Mouse (Mus musculus): ENCODE results near the gene Rab3gap2. TPM values are rescaled to one million over a fixed set of nuclear protein-coding genes. Genes with fewer than 3 reads are reported as not detected.
"Not testable (repeated sequence)": the region's sequence is repeated elsewhere in the genome, so short reads cannot be mapped to it uniquely, and the experiment has no call there.

The Rab3gap2 gene
- polyA plus RNA-seq, 1 experiment from 2014 or later, result 31.5 TPM

DNA sequence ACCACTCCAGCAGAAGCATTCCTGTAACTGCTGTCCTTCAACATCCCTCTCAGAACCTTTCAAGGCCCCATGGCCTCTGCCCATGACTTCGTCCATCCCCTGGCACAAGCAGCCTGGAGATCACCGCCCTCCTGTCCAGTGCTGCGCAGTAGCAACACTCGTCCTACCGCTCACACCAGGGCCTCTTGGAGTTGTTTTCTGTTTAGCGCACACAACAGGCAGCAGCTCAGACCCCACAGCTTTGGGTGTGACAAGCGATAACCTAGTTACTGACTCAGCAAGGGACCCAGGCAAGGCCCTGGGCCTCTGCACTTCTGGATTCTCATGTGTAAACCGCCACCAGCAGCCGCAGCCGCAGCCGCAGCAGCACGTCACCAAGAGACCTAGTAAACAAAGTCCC lies 102.9 kb downstream of the Rab3gap2 start:
- H3K4me1 ChIP-seq (ENCODE audit: control insufficient read depth, insufficient read depth, low read length), result no peaks in the 10 kb centered on the region
- H3K36me3 ChIP-seq (ENCODE audit: control insufficient read depth, insufficient read depth, low read length), result peaks cover 5% of the 10 kb centered on the region; the same call in 1 of the 2 replicates
- no peak overlapping the region for H3K4me2 ChIP-seq (ENCODE audit: low read depth, low read length)
- H3K27ac ChIP-seq (ENCODE audit: low read depth, low read length), result no peak overlapping the region
- no peaks in the 10 kb centered on the region for H3K9me3 ChIP-seq (ENCODE audit: control insufficient read depth, low read length)
- H3K27me3 ChIP-seq (ENCODE audit: control insufficient read depth, insufficient read depth, low read length), result no peaks in the 10 kb centered on the region
- no peak overlapping the region for H3K4me3 ChIP-seq (ENCODE audit: low read depth, low read length)
- no peak overlapping the region for H3K9ac ChIP-seq (replicated peaks; ENCODE audit: low read depth, low read length)
- 98% methylated on average over 12 of the region's 12 CpGs for WGBS
- ATAC-seq (ENCODE audit: low read depth), result no peak

DNA sequence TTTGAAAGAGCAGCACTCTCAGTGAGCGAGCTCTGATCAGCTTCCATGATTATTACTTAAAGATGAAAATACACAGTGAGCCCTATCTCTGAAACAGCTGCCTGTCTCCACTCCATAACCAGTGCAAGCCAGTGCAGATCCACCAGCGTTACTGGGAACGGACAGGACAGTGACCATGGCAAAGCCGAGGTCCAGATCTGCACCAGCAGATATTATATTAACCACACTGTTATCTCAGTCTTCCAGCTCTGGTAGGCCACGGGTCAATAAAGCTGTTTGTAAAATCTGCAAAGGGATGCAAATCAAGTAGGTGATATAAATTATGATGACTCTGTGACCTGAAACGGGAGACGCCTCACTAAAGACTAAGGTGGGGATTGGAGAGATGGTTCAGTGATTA lies 103.7 kb downstream of the Rab3gap2 start:
- Histone ChIP-seq H3K4me2 (ENCODE audit: low read depth, low read length) (no peak overlapping the region), H3K27me3 (ENCODE audit: control insufficient read depth, insufficient read depth, low read length) (no peaks in the 10 kb centered on the region), H3K4me3 (ENCODE audit: low read depth, low read length) (no peak overlapping the region), H3K36me3 (ENCODE audit: control insufficient read depth, insufficient read depth, low read length) (peaks cover 9% of the 10 kb centered on the region; the same call in 1 of the 2 replicates), H3K9ac (replicated peaks; ENCODE audit: low read depth, low read length) (no peak overlapping the region), H3K9me3 (ENCODE audit: control insufficient read depth, low read length) (no peaks in the 10 kb centered on the region), H3K27ac (ENCODE audit: low read depth, low read length) (no peak overlapping the region), H3K4me1 (ENCODE audit: control insufficient read depth, insufficient read depth, low read length) (no peaks in the 10 kb centered on the region)
- 91% methylated on average over 7 of the region's 7 CpGs for WGBS
- no peak for ATAC-seq (ENCODE audit: low read depth)

DNA sequence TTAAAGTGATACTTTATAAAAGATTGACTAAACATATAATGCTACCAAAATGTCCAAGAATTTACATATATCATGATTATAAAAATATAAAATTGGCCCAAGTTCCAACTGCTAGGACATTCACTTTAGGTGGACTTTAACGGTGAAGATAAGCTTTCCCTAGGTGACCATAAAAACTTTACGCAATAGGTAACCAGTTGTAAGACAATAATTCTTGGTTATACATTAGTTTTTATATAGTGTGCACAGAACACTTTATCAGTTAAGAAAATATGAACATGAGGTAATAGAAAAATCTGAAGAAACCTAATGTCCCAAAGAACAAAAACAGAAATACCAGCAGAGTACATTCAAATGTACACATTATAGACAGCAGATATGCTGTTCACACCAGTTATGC lies 104.4 kb downstream of the Rab3gap2 start:
- H3K9me3 ChIP-seq (ENCODE audit: control insufficient read depth, low read length), result no peaks in the 10 kb centered on the region
- H3K36me3 ChIP-seq (ENCODE audit: control insufficient read depth, insufficient read depth, low read length), result peaks cover 14% of the 10 kb centered on the region
- no peak overlapping the region for H3K4me2 ChIP-seq (ENCODE audit: low read depth, low read length)
- H3K27ac ChIP-seq (ENCODE audit: low read depth, low read length), result no peak overlapping the region
- no peaks in the 10 kb centered on the region for H3K27me3 ChIP-seq (ENCODE audit: control insufficient read depth, insufficient read depth, low read length)
- 97% methylated on average over 2 of the region's 2 CpGs for WGBS
- H3K4me1 ChIP-seq (ENCODE audit: control insufficient read depth, insufficient read depth, low read length), result no peaks in the 10 kb centered on the region
- no peak overlapping the region for H3K9ac ChIP-seq (replicated peaks; ENCODE audit: low read depth, low read length)
- no peak for ATAC-seq (ENCODE audit: low read depth)
- H3K4me3 ChIP-seq (ENCODE audit: low read depth, low read length), result no peak overlapping the region

DNA sequence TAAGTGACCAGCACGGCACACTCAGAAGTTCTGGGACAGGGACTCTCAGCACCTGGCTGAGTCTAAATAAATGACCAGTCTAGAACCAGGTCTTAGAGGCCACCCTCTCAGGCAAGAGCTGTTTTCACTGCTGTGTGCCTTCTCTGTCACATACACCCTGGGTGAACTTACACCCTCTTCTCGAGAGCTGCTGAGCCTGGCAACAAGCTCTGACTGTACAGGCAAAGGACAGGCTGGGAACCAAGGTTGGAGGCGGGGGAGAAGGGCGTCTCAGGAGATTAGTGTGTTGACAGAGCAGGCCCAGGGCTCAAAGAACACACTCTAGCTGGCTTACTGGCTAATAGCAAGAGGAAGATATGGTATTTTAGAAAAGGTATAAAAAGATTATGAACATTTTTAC lies 105.0 kb downstream of the Rab3gap2 start:
- H3K27me3 ChIP-seq (ENCODE audit: control insufficient read depth, insufficient read depth, low read length), result no peaks in the 10 kb centered on the region
- 87% methylated on average over 4 of the region's 4 CpGs for WGBS
- H3K4me1 ChIP-seq (ENCODE audit: control insufficient read depth, insufficient read depth, low read length), result no peaks in the 10 kb centered on the region
- peaks cover 20% of the 10 kb centered on the region for H3K36me3 ChIP-seq (ENCODE audit: control insufficient read depth, insufficient read depth, low read length)
- no peak overlapping the region for H3K27ac ChIP-seq (ENCODE audit: low read depth, low read length)
- no peak overlapping the region for H3K4me3 ChIP-seq (ENCODE audit: low read depth, low read length)
- no peak for ATAC-seq (ENCODE audit: low read depth)
- H3K9me3 ChIP-seq (ENCODE audit: control insufficient read depth, low read length), result no peaks in the 10 kb centered on the region
- no peak overlapping the region for H3K4me2 ChIP-seq (ENCODE audit: low read depth, low read length)
- H3K9ac ChIP-seq (replicated peaks; ENCODE audit: low read depth, low read length), result no peak overlapping the region

DNA sequence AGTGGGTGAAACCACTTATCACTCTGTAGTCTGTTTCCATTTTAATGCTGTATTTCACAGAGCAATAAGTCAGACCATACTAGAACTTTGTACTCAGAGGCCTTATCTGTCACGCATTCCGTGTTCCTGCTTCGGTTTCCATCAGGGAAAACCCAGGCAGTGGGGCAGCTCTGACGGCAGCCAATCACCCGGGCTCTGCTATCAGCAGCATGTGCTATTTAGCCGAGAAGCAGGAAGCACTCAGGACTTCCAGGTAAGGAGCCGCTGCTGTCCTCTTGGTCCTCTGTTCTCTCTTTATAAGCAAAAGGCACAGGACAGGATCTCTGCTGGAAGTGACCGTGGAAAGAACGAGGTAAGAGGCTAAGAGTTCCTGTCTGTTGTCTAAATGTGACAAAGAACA lies 108.0 kb downstream of the Rab3gap2 start:
- H3K27ac ChIP-seq (ENCODE audit: low read depth, low read length), result no peak overlapping the region
- H3K9me3 ChIP-seq (ENCODE audit: control insufficient read depth, low read length), result no peaks in the 10 kb centered on the region
- 93% methylated on average over 9 of the region's 9 CpGs for WGBS
- no peak overlapping the region for H3K9ac ChIP-seq (replicated peaks; ENCODE audit: low read depth, low read length)
- no peak overlapping the region for H3K4me3 ChIP-seq (ENCODE audit: low read depth, low read length)
- H3K4me2 ChIP-seq (ENCODE audit: low read depth, low read length), result no peak overlapping the region
- peaks cover 32% of the 10 kb centered on the region for H3K36me3 ChIP-seq (ENCODE audit: control insufficient read depth, insufficient read depth, low read length)
- H3K27me3 ChIP-seq (ENCODE audit: control insufficient read depth, insufficient read depth, low read length), result no peaks in the 10 kb centered on the region
- ATAC-seq (ENCODE audit: low read depth), result no peak
- no peaks in the 10 kb centered on the region for H3K4me1 ChIP-seq (ENCODE audit: control insufficient read depth, insufficient read depth, low read length)

DNA sequence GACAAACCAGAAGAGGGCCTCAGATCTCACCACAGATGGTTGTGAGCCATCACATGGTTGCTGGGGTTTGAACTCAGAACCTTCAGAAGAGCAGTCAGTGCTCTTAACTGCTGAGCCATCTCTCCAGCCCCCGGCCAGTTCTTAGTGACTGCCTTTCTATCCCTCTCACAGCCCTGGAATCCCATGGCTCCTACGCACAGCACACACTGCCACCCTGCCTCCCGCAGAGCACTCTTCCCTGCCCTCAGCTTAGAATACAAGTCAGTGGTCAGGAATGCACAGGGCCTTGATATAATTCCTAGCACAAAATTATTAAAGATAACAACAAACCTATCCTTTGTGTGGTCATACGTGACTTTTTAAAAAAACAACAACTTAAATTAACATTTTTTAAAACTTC lies 110.6 kb downstream of the Rab3gap2 start:
- H3K27me3 ChIP-seq (ENCODE audit: control insufficient read depth, insufficient read depth, low read length), result no peaks in the 10 kb centered on the region
- H3K4me1 ChIP-seq (ENCODE audit: control insufficient read depth, insufficient read depth, low read length), result no peaks in the 10 kb centered on the region
- no peak for ATAC-seq (ENCODE audit: low read depth)
- H3K4me2 ChIP-seq (ENCODE audit: low read depth, low read length), result no peak overlapping the region
- no peak overlapping the region for H3K9ac ChIP-seq (replicated peaks; ENCODE audit: low read depth, low read length)
- no peak overlapping the region for H3K4me3 ChIP-seq (ENCODE audit: low read depth, low read length)
- WGBS, result 96% methylated on average over 4 of the region's 4 CpGs
- H3K27ac ChIP-seq (ENCODE audit: low read depth, low read length), result no peak overlapping the region
- H3K36me3 ChIP-seq (ENCODE audit: control insufficient read depth, insufficient read depth, low read length), result peaks cover 40% of the 10 kb centered on the region
- no peaks in the 10 kb centered on the region for H3K9me3 ChIP-seq (ENCODE audit: control insufficient read depth, low read length)

DNA sequence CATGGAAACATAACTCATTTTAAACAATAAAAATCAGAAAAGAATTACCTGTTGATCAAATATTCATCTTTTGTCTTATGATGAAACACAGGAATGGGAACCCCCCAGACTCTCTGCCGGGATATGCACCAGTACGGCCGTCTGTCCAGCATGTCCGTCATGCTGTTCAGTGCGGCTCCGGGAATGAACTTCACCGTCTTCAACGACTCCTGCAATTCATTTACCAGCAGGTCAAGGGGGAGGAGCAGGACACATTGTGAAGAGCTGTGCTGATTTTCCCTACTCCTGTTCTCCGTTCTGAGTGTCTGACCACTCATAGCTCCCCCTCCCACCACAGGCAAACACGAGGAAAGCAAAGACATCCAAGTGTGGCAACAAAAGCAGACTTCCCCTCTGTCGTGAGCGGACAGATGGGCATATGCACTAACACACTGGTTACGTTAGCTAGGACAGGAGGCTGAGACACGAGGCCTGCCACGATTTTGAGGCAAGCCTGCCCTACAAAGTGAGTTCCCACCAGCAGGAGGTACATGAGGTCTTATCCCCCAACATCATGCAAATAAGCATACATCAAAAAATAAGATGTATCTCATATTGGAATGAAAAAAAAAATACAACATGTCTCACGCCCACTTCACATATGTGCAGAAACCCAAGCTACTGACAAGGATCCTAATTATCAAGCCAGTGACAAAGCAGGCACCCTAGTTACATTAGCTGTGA lies 112.1 kb downstream of the Rab3gap2 start:
- no peak for ATAC-seq (ENCODE audit: low read depth)
- no peak overlapping the region for H3K4me2 ChIP-seq (ENCODE audit: low read depth, low read length)
- no peaks in the 10 kb centered on the region for H3K4me1 ChIP-seq (ENCODE audit: control insufficient read depth, insufficient read depth, low read length)
- no peak overlapping the region for H3K9ac ChIP-seq (replicated peaks; ENCODE audit: low read depth, low read length)
- H3K9me3 ChIP-seq (ENCODE audit: control insufficient read depth, low read length), result no peaks in the 10 kb centered on the region
- H3K36me3 ChIP-seq (ENCODE audit: control insufficient read depth, insufficient read depth, low read length), result peaks cover 47% of the 10 kb centered on the region
- H3K27ac ChIP-seq (ENCODE audit: low read depth, low read length), result no peak overlapping the region
- no peaks in the 10 kb centered on the region for H3K27me3 ChIP-seq (ENCODE audit: control insufficient read depth, insufficient read depth, low read length)
- 87% methylated on average over 16 of the region's 16 CpGs for WGBS
- H3K4me3 ChIP-seq (ENCODE audit: low read depth, low read length), result no peak overlapping the region

DNA sequence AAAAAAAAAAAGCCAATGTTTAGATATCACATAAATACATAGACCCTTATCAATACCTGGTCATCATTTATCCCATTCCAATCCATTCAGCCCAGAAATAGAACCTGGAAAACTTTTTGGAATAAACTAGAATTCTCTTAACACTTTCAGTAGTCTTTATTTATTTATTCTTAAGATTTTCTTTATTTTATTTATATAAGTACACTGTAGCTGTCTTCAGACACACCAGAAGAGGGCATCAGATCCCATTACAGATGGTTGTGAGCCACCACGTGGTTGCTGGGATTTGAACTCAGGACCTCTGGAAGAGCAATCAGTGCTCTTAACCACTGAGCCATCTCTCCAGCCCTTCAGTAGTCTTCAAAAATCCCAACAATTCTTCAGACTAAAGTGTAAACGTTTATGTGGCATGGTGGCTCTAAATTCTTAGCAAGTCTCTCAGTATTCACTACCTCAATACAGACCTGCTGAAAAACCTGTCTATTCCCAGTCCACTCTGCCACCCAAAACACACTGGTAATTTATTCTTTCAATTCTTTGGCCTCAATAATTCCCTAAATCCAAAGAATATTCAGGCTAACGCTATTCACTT lies 123.9 kb downstream of the Rab3gap2 start:
- peaks cover 11% of the 10 kb centered on the region for H3K4me1 ChIP-seq (ENCODE audit: control insufficient read depth, insufficient read depth, low read length)
- ATAC-seq (ENCODE audit: low read depth); H3K27ac ChIP-seq (ENCODE audit: low read depth, low read length); H3K9ac ChIP-seq (replicated peaks; ENCODE audit: low read depth, low read length); H3K27me3 ChIP-seq (ENCODE audit: control insufficient read depth, insufficient read depth, low read length); H3K9me3 ChIP-seq (ENCODE audit: control insufficient read depth, low read length): not testable (repeated sequence)
- peak overlapping the region; percentile 75; the same call in 1 of the 2 replicates for H3K4me2 ChIP-seq (ENCODE audit: low read depth, low read length)
- H3K36me3 ChIP-seq (ENCODE audit: control insufficient read depth, insufficient read depth, low read length), result peaks cover 21% of the 10 kb centered on the region
- 59% methylated on average over 3 of the region's 3 CpGs for WGBS
- peak overlapping the region; percentile 81; the same call in 1 of the 2 replicates for H3K4me3 ChIP-seq (ENCODE audit: low read depth, low read length)

DNA sequence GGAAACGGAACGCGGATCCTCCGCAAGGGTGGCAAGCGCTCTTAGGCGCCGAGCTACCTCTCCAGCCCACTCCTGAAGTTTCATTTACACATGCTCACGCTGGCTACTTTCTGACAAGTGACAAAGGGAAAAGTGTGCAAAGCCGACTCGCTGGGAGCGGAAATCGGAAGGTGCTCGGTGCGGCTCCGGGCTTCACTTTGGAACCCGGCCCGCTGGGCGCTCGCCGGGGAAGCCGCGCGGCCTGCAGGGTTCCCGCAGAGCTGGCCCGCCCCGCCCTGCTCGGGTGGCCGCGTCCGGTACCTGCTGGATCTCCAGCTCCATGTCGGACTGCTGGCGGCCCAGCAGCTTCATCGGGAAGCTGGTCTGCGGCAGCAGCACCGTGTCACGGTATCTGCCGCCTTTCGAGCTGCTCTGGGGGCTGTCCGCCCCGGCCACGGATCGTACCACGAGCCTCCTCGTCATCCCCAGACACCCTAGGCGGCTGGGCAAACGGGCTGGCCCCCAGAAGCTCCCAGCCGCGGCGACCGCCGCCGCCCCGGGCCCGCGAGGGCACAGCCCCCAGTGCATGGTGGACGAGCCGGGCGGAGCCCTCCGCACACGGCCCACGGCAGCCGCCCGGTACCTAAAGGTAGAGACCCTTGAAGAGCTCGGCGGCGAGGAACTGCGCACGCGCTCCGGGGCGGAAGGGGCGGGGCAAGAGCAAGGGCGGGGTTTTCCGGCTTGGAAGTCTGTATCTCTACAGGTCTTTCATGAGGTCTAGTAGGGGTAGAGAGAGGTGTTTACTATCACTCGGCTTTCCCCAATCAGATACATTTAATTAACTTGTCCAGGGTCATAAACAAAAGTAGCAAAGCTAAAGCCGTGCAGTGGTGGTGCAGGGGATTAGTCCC lies 125.0 kb downstream of the Rab3gap2 start, which contains the start of gene Iars2:
TSS of gene Iars2 (minus strand) at position 676 of the 890 bp plus-strand sequence.
- H3K36me3 ChIP-seq (ENCODE audit: control insufficient read depth, insufficient read depth, low read length), result peaks cover 13% of the 10 kb centered on the region
- H3K4me3 ChIP-seq (ENCODE audit: low read depth, low read length), result peak within 1 kb of the TSS; percentile 81
- peak within 1 kb of the TSS; percentile 75 for H3K4me2 ChIP-seq (ENCODE audit: low read depth, low read length)
- peaks cover 15% of the 10 kb centered on the region for H3K4me1 ChIP-seq (ENCODE audit: control insufficient read depth, insufficient read depth, low read length)
- WGBS, result under 1% methylated on average over 62 of the region's 76 CpGs
- ATAC-seq (ENCODE audit: low read depth), result peak; percentile 91
- H3K27me3 ChIP-seq (ENCODE audit: control insufficient read depth, insufficient read depth, low read length), result no peaks in the 10 kb centered on the region
- no peaks in the 10 kb centered on the region for H3K9me3 ChIP-seq (ENCODE audit: control insufficient read depth, low read length)
- H3K27ac ChIP-seq (ENCODE audit: low read depth, low read length), result peak within 1 kb of the TSS; percentile 90
- peak within 1 kb of the TSS; percentile 78 for H3K9ac ChIP-seq (replicated peaks; ENCODE audit: low read depth, low read length)
